ENCODE assay signal across 13 mouse cellular contexts in the genomic region with DNA sequence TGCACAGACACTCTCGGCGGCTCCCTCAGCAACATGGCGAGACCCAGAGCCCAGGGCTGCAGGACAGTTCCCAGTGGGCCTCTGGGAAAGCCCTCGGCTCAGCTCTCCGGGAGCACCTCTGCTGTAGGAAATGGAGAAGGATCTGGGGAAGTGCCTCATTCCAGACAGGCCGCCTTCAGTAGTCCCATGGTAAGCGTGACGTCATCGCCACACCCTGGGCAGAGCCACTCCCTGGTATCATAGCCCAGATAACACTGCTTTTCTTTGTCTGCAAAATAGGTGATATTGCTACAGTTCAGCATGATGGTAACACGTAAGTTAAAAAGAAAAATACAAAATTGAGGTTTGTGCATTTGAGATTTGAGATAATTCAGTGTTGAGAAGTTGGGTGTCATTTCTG.
"Had no signal": no experiment of that assay in that cellular context is flagged by ENCODE, and none has a peak within 500 bp of the region (broad histone marks: within the 10 kb centered on the region; RNA-seq: fewer than 3 reads in every experiment).

No protein-coding gene starts in this region.

- H3K4me1 ChIP-seq: kidney, embryonic 15.5 days; limb, embryonic 15.5 days; midbrain, embryonic 13.5 days had no signal

- H3K4me3 ChIP-seq: kidney, embryonic 15.5 days; limb, embryonic 15.5 days; midbrain, embryonic 13.5 days had no signal

- H3K27ac ChIP-seq: kidney, embryonic 15.5 days; limb, embryonic 15.5 days; macrophage; midbrain, embryonic 13.5 days had no signal

- H3K36me3 ChIP-seq: limb, embryonic 15.5 days had no signal

- H3K4me2 ChIP-seq: kidney, embryonic 15.5 days; limb, embryonic 15.5 days; lung, embryonic 14.5 days; midbrain, embryonic 13.5 days had no signal

- H3K9ac ChIP-seq: kidney, embryonic 15.5 days; limb, embryonic 15.5 days; lung, embryonic 14.5 days; midbrain, embryonic 13.5 days had no signal

- ATAC-seq: intestine, embryonic 16.5 days; midbrain, embryonic 13.5 days had no signal

- H3K27me3 ChIP-seq: kidney, embryonic 15.5 days; limb, embryonic 15.5 days; midbrain, embryonic 13.5 days had no signal

- DNase-seq: kidney, adult 2 months; kidney, postnatal 25 days; layer of hippocampus, adult 9-11 months; layer of hippocampus, postnatal 36 days; lung, embryonic 14.5 days; lung, postnatal 14 days; right cerebral cortex, postnatal 14 days; thymus, postnatal 4 days had no signal

- H3K9me3 ChIP-seq: kidney, embryonic 15.5 days; limb, embryonic 15.5 days; midbrain, embryonic 13.5 days had no signal
